Mouse (Mus musculus) urinary bladder, adult 18-20 months (tissue): ENCODE measurements around the gene Gm49337.
A peak's percentile ranks its signal among the peaks of the same experiment; 100 is the strongest.

ENCODE experiments used
- DNase-seq, 2 experiments: peaks; one replicate each; pipeline ENCODE4 v3.0.0; 2022; ENCODE audit warnings: low spot score in 2 of 2, mixed read lengths in 2 of 2

Gene Gm49337

GRCm38 (mm10) chr4:116162142-116162541, 11.0 kb upstream of the Gm49337 start:
- DNase-seq = no peak

GRCm38 (mm10) chr4:116164759-116165554, 8.2 kb upstream of the Gm49337 start:
- no peak for DNase-seq

- DNase-seq = no peak
Measured at GRCm38 (mm10) chr4:116165708-116166407, 7.3 kb upstream of the Gm49337 start.

- peak in 1 of 2 experiments; percentile 50 for DNase-seq
Measured at GRCm38 (mm10) chr4:116167404-116167803, 5.8 kb upstream of the Gm49337 start, which contains the start of gene Tspan1. TSS of gene Tspan1 (minus strand) at chr4:116167601.

- DNase-seq = peak in 1 of 2 experiments; percentile 52
Measured at GRCm38 (mm10) chr4:116168617-116169352, 4.4 kb upstream of the Gm49337 start.

GRCm38 (mm10) chr4:116169353-116169672, 3.9 kb upstream of the Gm49337 start:
- no peak for DNase-seq

- DNase-seq = no peak
Measured at GRCm38 (mm10) chr4:116173752-116174151, 568 bp downstream of the Gm49337 start.

GRCm38 (mm10) chr4:116174466-116175116, 1.4 kb downstream of the Gm49337 start:
- DNase-seq = no peak

- no peak for DNase-seq
Measured at GRCm38 (mm10) chr4:116175136-116175535, 2.0 kb downstream of the Gm49337 start.

GRCm38 (mm10) chr4:116175711-116176542, 2.7 kb downstream of the Gm49337 start:
- no peak for DNase-seq

- peak; percentile 61 to 79 for DNase-seq
Measured at GRCm38 (mm10) chr4:116176543-116176988, 3.4 kb downstream of the Gm49337 start.

- no peak for DNase-seq
Measured at GRCm38 (mm10) chr4:116177140-116177539, 4.0 kb downstream of the Gm49337 start.

- no peak for DNase-seq
Measured at GRCm38 (mm10) chr4:116182079-116182478, 8.9 kb downstream of the Gm49337 start.

- no peak for DNase-seq
Measured at GRCm38 (mm10) chr4:116182745-116183144, 9.6 kb downstream of the Gm49337 start.

GRCm38 (mm10) chr4:116185083-116185482, 11.9 kb downstream of the Gm49337 start:
- no peak for DNase-seq

- DNase-seq = no peak
Measured at GRCm38 (mm10) chr4:116192286-116192835, 19.2 kb downstream of the Gm49337 start.

GRCm38 (mm10) chr4:116193583-116194383, 20.6 kb downstream of the Gm49337 start:
- DNase-seq = no peak

GRCm38 (mm10) chr4:116198422-116198821, 25.2 kb downstream of the Gm49337 start:
- no peak for DNase-seq

GRCm38 (mm10) chr4:116204422-116204821, 31.2 kb downstream of the Gm49337 start:
- DNase-seq = peak in 1 of 2 experiments; percentile 5

GRCm38 (mm10) chr4:116206531-116206930, 33.3 kb downstream of the Gm49337 start:
- no peak for DNase-seq
